Mouse (Mus musculus): ENCODE data around the gene Fgfr2.

- TF ChIP-seq CTCF (IDR thresholded peaks at IDR 0.05; ENCODE audit: insufficient read depth, low read length) (no peak), POLR2A (IDR thresholded peaks at IDR 0.05; ENCODE audit: borderline replicate concordance, extremely low read depth, low read depth, low read length) (no peak)
Observed at GRCm38 (mm10) chr7:130558592-130558991, 2564.6 kb downstream of the Fgfr2 start.
